Mouse (Mus musculus): ENCODE results near the gene Atp5g2. TPM values are rescaled to one million over a fixed set of nuclear protein-coding genes. Genes with fewer than 3 reads are reported as not detected.

Atp5g2 gene
- polyA plus RNA-seq, 1 experiment from 2014 or later = 72.3 TPM

DNA sequence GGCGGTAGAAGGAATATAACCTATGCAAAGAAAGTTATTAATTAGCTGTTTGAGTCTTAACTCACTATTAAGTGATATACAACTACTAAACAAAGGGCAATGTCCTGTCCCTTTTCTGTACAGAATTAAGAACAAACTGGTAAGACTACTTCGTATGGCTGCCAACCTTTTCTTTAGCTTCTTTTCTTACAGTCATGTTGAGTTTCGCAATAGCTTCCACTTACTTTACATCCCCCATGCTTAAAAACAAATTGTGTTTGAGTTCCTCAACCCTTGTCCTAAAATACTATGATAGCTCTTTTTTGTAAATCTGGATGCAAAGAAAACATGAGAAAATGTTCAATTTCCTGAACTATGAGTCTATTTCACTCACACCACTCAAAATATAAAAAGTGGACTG, 49.0 kb downstream of the Atp5g2 start:
- Histone ChIP-seq H3K4me3 (replicated peaks; ENCODE audit: low read depth, low read length) (no peak overlapping the region), H3K9me3 (ENCODE audit: control insufficient read depth, low read length) (no peaks in the 10 kb centered on the region), H3K27me3 (ENCODE audit: control insufficient read depth, insufficient read depth, low read length) (no peaks in the 10 kb centered on the region), H3K36me3 (ENCODE audit: control insufficient read depth, insufficient read depth, low read length) (no peaks in the 10 kb centered on the region), H3K9ac (replicated peaks; ENCODE audit: low read length) (no peak overlapping the region), H3K27ac (replicated peaks; ENCODE audit: low read depth, low read length) (no peak overlapping the region), H3K4me2 (ENCODE audit: low read length) (peak overlapping the region; percentile 19; the same call in 1 of the 2 replicates), H3K4me1 (ENCODE audit: control insufficient read depth, insufficient read depth, low read length) (peaks cover 15% of the 10 kb centered on the region)
- 95% methylated on average over 3 of the region's 3 CpGs for WGBS
- DNase-seq (no peak), ATAC-seq (ENCODE audit: low FRiP score, low TSS enrichment) (no peak)

DNA sequence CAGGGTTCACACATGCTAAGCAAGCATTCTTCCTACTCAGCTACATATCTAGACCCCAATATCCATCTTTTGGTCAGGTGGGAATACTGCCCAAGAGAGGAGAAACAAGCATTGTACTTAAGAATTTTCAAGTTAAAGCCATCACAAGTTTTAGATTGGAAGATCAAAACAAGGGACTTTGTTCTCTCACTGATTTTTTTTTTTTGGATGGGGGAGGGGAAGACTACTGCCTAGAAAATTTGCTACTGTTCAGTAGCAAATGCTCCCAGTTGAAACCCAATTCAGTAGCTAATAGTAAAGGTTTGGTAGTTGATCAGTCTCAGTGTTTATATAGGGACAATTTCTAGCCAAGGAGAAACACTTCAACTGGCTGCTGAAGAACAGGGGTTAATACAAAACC, 49.6 kb downstream of the Atp5g2 start:
- H3K4me1 ChIP-seq (ENCODE audit: control insufficient read depth, insufficient read depth, low read length) = peaks cover 15% of the 10 kb centered on the region
- H3K4me2 ChIP-seq (ENCODE audit: low read length) = no peak overlapping the region
- DNase-seq (no peak), ATAC-seq (ENCODE audit: low FRiP score, low TSS enrichment) (no peak)
- H3K36me3 ChIP-seq (ENCODE audit: control insufficient read depth, insufficient read depth, low read length) = no peaks in the 10 kb centered on the region
- H3K27me3 ChIP-seq (ENCODE audit: control insufficient read depth, insufficient read depth, low read length) = no peaks in the 10 kb centered on the region
- no peak overlapping the region for H3K4me3 ChIP-seq (replicated peaks; ENCODE audit: low read depth, low read length)
- no peak overlapping the region for H3K27ac ChIP-seq (replicated peaks; ENCODE audit: low read depth, low read length)
- no peak overlapping the region for H3K9ac ChIP-seq (replicated peaks; ENCODE audit: low read length)
- H3K9me3 ChIP-seq (ENCODE audit: control insufficient read depth, low read length) = no peaks in the 10 kb centered on the region

DNA sequence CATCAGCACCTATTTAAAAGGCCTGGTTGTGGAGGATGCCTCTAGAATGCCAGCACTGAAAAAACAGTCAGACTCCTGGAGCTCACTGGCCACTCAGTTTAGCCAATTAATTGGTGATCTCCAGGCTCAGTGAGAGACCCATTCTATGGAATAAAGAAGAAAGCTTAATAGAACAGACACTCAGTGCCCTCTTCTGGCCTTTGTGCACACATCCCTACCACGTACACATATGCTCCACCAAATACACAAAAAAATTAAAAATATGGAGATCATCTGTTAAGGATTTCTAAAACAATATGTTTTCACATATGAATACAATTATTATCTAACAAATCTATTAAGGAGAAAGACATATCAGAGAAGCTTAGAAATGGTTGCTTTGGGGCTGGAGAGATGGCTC, 51.4 kb downstream of the Atp5g2 start:
- Histone ChIP-seq H3K4me1 (ENCODE audit: control insufficient read depth, insufficient read depth, low read length) (peaks cover 11% of the 10 kb centered on the region), H3K27me3 (ENCODE audit: control insufficient read depth, insufficient read depth, low read length) (no peaks in the 10 kb centered on the region), H3K9me3 (ENCODE audit: control insufficient read depth, low read length) (no peaks in the 10 kb centered on the region), H3K27ac (replicated peaks; ENCODE audit: low read depth, low read length) (no peak overlapping the region), H3K9ac (replicated peaks; ENCODE audit: low read length) (no peak overlapping the region), H3K4me3 (replicated peaks; ENCODE audit: low read depth, low read length) (no peak overlapping the region), H3K36me3 (ENCODE audit: control insufficient read depth, insufficient read depth, low read length) (no peaks in the 10 kb centered on the region), H3K4me2 (ENCODE audit: low read length) (no peak overlapping the region)
- WGBS = 94% methylated on average over 1 of the region's 1 CpGs
- ATAC-seq (ENCODE audit: low FRiP score, low TSS enrichment) (no peak), DNase-seq (no peak)

DNA sequence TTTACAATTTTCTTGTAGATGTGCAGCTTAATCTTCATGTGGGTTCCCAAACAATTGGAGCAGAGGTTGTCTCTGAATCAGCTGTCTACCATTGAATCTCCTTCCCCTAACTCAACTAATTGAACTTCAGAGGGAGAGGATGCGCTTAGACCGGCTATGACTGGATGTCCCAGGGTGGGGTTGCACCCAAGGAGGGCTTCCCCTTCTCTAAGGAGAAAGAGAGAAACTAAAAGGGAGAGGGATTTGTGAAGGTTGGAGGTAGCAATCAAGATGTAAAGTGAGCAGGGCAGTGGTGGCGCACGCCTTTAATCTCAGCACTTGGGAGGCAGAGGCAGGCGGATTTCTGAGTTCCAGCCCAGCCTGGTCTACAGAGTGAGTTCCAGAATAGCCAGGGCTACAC, 52.7 kb downstream of the Atp5g2 start:
- peaks cover 10% of the 10 kb centered on the region for H3K4me1 ChIP-seq (ENCODE audit: control insufficient read depth, insufficient read depth, low read length)
- 95% methylated on average over 5 of the region's 5 CpGs for WGBS
- H3K27ac ChIP-seq (replicated peaks; ENCODE audit: low read depth, low read length) = no peak overlapping the region
- H3K27me3 ChIP-seq (ENCODE audit: control insufficient read depth, insufficient read depth, low read length) = no peaks in the 10 kb centered on the region
- H3K9ac ChIP-seq (replicated peaks; ENCODE audit: low read length) = no peak overlapping the region
- no peaks in the 10 kb centered on the region for H3K36me3 ChIP-seq (ENCODE audit: control insufficient read depth, insufficient read depth, low read length)
- ATAC-seq (ENCODE audit: low FRiP score, low TSS enrichment) (no peak), DNase-seq (no peak)
- H3K4me2 ChIP-seq (ENCODE audit: low read length) = no peak overlapping the region
- no peaks in the 10 kb centered on the region for H3K9me3 ChIP-seq (ENCODE audit: control insufficient read depth, low read length)
- no peak overlapping the region for H3K4me3 ChIP-seq (replicated peaks; ENCODE audit: low read depth, low read length)

GRCm38 (mm10) chr15:102617654-102618053, 54.5 kb downstream of the Atp5g2 start:
- Histone ChIP-seq H3K4me2 (ENCODE audit: low read length) (no peak overlapping the region), H3K27me3 (ENCODE audit: control insufficient read depth, insufficient read depth, low read length) (no peaks in the 10 kb centered on the region), H3K9ac (replicated peaks; ENCODE audit: low read length) (no peak overlapping the region), H3K9me3 (ENCODE audit: control insufficient read depth, low read length) (no peaks in the 10 kb centered on the region), H3K4me1 (ENCODE audit: control insufficient read depth, insufficient read depth, low read length) (no peaks in the 10 kb centered on the region), H3K27ac (replicated peaks; ENCODE audit: low read depth, low read length) (no peak overlapping the region), H3K36me3 (ENCODE audit: control insufficient read depth, insufficient read depth, low read length) (no peaks in the 10 kb centered on the region), H3K4me3 (replicated peaks; ENCODE audit: low read depth, low read length) (no peak overlapping the region)
- ATAC-seq (ENCODE audit: low FRiP score, low TSS enrichment) = no peak
- WGBS = 95% methylated on average over 1 of the region's 1 CpGs
- DNase-seq = no peak

DNA sequence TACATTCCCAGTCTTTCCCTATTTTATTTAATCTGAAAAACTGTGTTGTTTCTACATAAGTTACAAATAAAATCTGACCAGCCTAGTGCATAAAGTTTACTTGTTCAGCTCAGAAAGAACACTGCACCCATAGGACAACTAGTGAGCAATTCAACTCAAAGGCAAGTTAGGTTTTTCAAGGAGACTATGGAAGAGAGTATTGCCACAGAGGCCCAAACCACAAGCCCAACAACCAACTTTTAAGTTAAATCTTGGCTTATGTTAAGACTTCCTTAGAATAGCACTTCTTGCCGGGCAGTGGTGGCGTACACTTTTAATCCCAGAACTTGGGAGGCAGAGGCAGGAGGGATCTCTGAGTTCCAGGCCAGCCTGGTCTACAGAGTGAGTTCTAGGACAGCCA, 56.0 kb downstream of the Atp5g2 start:
- H3K4me2 ChIP-seq (ENCODE audit: low read length) = no peak overlapping the region
- H3K36me3 ChIP-seq (ENCODE audit: control insufficient read depth, insufficient read depth, low read length) = no peaks in the 10 kb centered on the region
- H3K4me1 ChIP-seq (ENCODE audit: control insufficient read depth, insufficient read depth, low read length) = no peaks in the 10 kb centered on the region
- no peak overlapping the region for H3K9ac ChIP-seq (replicated peaks; ENCODE audit: low read length)
- no peaks in the 10 kb centered on the region for H3K9me3 ChIP-seq (ENCODE audit: control insufficient read depth, low read length)
- H3K27me3 ChIP-seq (ENCODE audit: control insufficient read depth, insufficient read depth, low read length) = no peaks in the 10 kb centered on the region
- no peak overlapping the region for H3K27ac ChIP-seq (replicated peaks; ENCODE audit: low read depth, low read length)
- DNase-seq (no peak), ATAC-seq (ENCODE audit: low FRiP score, low TSS enrichment) (no peak)
- 92% methylated on average over 2 of the region's 2 CpGs for WGBS
- no peak overlapping the region for H3K4me3 ChIP-seq (replicated peaks; ENCODE audit: low read depth, low read length)

- H3K4me1 ChIP-seq (ENCODE audit: control insufficient read depth, insufficient read depth, low read length) = no peaks in the 10 kb centered on the region
- H3K27me3 ChIP-seq (ENCODE audit: control insufficient read depth, insufficient read depth, low read length) = no peaks in the 10 kb centered on the region
- no peaks in the 10 kb centered on the region for H3K36me3 ChIP-seq (ENCODE audit: control insufficient read depth, insufficient read depth, low read length)
- DNase-seq (no peak), ATAC-seq (ENCODE audit: low FRiP score, low TSS enrichment) (no peak)
- no peak overlapping the region for H3K27ac ChIP-seq (replicated peaks; ENCODE audit: low read depth, low read length)
- no peaks in the 10 kb centered on the region for H3K9me3 ChIP-seq (ENCODE audit: control insufficient read depth, low read length)
- no peak overlapping the region for H3K4me2 ChIP-seq (ENCODE audit: low read length)
- H3K9ac ChIP-seq (replicated peaks; ENCODE audit: low read length) = no peak overlapping the region
- no peak overlapping the region for H3K4me3 ChIP-seq (replicated peaks; ENCODE audit: low read depth, low read length)
Observed at GRCm38 (mm10) chr15:102614224-102614623, 57.9 kb downstream of the Atp5g2 start.

- DNase-seq = no peak
- Histone ChIP-seq H3K4me1 (ENCODE audit: control insufficient read depth, insufficient read depth, low read length) (no peaks in the 10 kb centered on the region), H3K27ac (replicated peaks; ENCODE audit: low read depth, low read length) (no peak overlapping the region), H3K4me3 (replicated peaks; ENCODE audit: low read depth, low read length) (no peak overlapping the region), H3K9ac (replicated peaks; ENCODE audit: low read length) (no peak overlapping the region), H3K36me3 (ENCODE audit: control insufficient read depth, insufficient read depth, low read length) (no peaks in the 10 kb centered on the region), H3K4me2 (ENCODE audit: low read length) (no peak overlapping the region), H3K27me3 (ENCODE audit: control insufficient read depth, insufficient read depth, low read length) (no peaks in the 10 kb centered on the region), H3K9me3 (ENCODE audit: control insufficient read depth, low read length) (no peaks in the 10 kb centered on the region)
- ATAC-seq (ENCODE audit: low FRiP score, low TSS enrichment) = no peak
Observed at GRCm38 (mm10) chr15:102612966-102613365, 59.2 kb downstream of the Atp5g2 start.

All from midbrain, embryonic 14.5 days (tissue).